Mouse (Mus musculus): ENCODE data around the gene Gm14214. TPM values are rescaled to one million over a fixed set of nuclear protein-coding genes. Genes with fewer than 3 reads are reported as not detected.

Gm14214 gene
- total and polyA plus RNA-seq, 2 experiments from 2014 or later: not detected

DNA sequence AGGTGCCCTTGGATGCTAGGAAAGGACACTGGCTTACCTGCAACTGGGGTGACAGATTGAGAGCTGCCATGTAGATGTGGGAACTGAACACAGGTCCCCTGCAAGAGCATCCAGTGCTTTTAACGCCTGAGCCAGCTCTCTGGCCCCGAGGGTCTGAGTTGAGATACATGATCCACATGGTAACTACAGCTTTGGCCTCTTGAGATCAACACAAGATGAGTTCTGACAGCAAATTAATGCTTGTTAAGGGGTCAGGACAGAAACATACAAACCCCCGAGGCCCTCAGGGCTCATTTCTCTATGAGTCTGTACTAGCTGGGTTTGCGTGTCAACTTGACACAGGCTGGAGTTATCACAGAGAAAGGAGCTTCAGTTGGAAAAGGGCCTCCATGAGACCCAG is 25.9 kb downstream of the Gm14214 start:
- Histone ChIP-seq H3K36me3 (ENCODE audit: insufficient read depth, low read length) (no peaks in the 10 kb centered on the region), H3K9ac (replicated peaks; ENCODE audit: low read length) (no peak overlapping the region), H3K4me2 (ENCODE audit: low read depth, low read length) (no peak overlapping the region), H3K4me3 (ENCODE audit: low read length) (no peak overlapping the region), H3K4me1 (ENCODE audit: insufficient read depth, low read length) (no peaks in the 10 kb centered on the region), H3K9me3 (ENCODE audit: low read length) (no peaks in the 10 kb centered on the region), H3K27me3 (ENCODE audit: insufficient read depth, low read length) (no peaks in the 10 kb centered on the region), H3K27ac (no peak overlapping the region)
- TF ChIP-seq CTCF (IDR thresholded peaks at IDR 0.05; ENCODE audit: low read depth): no peak
- ATAC-seq (no peak), DNase-seq (ENCODE audit: low spot score) (no peak)
- WGBS: 78% methylated on average over 4 of the region's 4 CpGs

DNA sequence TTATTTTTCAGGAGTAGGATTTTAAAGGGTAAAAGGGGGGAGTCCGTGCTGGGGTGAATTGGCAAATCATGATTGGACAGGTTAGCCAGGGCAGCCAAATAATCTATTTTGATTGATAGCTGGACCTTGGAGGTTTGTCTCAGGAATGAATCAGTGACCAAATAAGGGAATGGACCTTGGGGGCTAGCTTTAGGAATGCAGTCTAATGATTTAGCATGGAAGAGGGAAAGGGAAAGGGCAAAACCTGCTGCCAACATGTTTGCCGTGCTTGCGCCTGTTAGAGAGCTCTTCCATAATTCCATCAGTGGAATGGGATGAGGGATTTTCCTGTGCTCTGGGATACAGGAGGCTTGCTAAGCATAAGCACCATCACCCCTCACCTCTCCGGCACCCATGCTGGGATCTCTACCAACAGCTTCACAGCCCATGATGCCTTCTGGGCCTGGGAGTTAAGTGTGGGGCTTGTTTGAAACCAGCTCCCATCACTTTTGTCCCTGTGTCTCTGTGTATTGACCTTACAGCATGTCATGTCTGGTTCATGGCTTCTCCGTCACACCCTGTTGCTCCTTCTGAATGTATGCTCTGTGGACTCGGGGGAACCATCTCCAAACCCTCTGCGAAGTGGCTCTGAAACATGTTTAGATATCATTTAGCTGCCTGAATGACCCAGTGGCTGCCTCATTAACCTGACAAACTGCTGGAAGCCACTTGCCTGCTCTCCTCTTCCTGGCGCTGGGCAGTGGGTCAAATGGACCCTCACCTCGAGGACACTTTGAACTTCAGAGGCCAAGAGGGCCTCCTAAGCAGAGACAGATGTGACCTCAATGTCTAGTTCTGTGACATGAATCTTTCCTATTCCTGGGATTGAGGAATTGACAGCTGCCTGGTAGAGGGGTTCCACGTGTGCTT is 26.7 kb downstream of the Gm14214 start:
- Histone ChIP-seq H3K36me3 (ENCODE audit: insufficient read depth, low read length) (no peaks in the 10 kb centered on the region), H3K27me3 (ENCODE audit: insufficient read depth, low read length) (no peaks in the 10 kb centered on the region), H3K4me2 (ENCODE audit: low read depth, low read length) (no peak overlapping the region), H3K4me3 (ENCODE audit: low read length) (no peak overlapping the region), H3K4me1 (ENCODE audit: insufficient read depth, low read length) (no peaks in the 10 kb centered on the region), H3K27ac (no peak overlapping the region), H3K9me3 (ENCODE audit: low read length) (no peaks in the 10 kb centered on the region), H3K9ac (replicated peaks; ENCODE audit: low read length) (no peak overlapping the region)
- WGBS: 71% methylated on average over 10 of the region's 10 CpGs
- ATAC-seq (no peak), DNase-seq (ENCODE audit: low spot score) (no peak)
- TF ChIP-seq CTCF (IDR thresholded peaks at IDR 0.05; ENCODE audit: low read depth): no peak

DNA sequence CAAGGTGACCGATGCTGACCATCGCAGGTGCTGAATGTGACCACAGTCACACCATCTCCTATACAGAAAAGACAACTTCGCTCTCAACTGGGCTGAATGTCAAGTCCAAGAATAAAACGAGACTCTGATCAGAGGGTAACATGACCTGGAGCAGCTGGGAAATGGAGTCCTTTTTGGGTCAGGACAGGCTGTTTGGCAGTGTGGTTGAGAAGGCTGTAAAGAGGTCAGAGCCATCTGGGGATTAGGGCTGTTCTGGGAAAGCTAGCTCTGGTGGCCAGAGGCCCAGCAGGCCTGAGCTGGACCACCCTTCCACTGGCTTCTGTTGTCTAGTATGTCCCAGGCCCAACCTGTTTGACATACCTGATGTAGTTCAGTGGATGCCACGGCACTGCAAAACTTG is 31.2 kb downstream of the Gm14214 start:
- Histone ChIP-seq H3K9me3 (ENCODE audit: low read length) (no peaks in the 10 kb centered on the region), H3K9ac (replicated peaks; ENCODE audit: low read length) (no peak overlapping the region), H3K4me1 (ENCODE audit: insufficient read depth, low read length) (no peaks in the 10 kb centered on the region), H3K4me2 (ENCODE audit: low read depth, low read length) (no peak overlapping the region), H3K27me3 (ENCODE audit: insufficient read depth, low read length) (no peaks in the 10 kb centered on the region), H3K27ac (no peak overlapping the region), H3K4me3 (ENCODE audit: low read length) (no peak overlapping the region), H3K36me3 (ENCODE audit: insufficient read depth, low read length) (no peaks in the 10 kb centered on the region)
- 82% methylated on average over 5 of the region's 5 CpGs for WGBS
- no peak for TF ChIP-seq CTCF (IDR thresholded peaks at IDR 0.05; ENCODE audit: low read depth)
- no peak for DNase-seq (ENCODE audit: low spot score)
- no peak for ATAC-seq

DNA sequence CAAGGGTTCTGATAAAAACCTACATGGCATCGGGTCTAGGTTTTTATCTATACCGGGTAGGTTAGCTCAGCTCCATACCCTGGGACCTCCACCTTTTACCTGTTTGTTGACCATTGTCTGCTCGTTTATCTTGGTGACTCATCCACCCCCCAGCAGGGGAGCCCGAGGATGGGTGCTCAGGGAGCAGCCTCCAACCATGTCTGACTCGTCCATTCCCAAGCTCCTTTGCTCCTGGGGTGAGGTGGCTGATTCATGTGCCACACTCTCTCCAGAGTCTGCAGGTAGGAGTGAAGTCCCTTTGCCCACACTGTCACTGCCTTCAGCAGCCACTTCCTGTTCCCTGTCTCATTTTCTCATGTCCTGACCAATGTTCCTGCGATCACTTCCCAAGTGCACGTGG is 33.8 kb downstream of the Gm14214 start:
- no peak overlapping the region for H3K27ac ChIP-seq
- TF ChIP-seq CTCF (IDR thresholded peaks at IDR 0.05; ENCODE audit: low read depth): no peak
- 87% methylated on average over 7 of the region's 7 CpGs for WGBS
- DNase-seq (ENCODE audit: low spot score) (no peak), ATAC-seq (no peak)
- no peaks in the 10 kb centered on the region for H3K9me3 ChIP-seq (ENCODE audit: low read length)
- H3K4me1 ChIP-seq (ENCODE audit: insufficient read depth, low read length): no peaks in the 10 kb centered on the region
- no peak overlapping the region for H3K4me2 ChIP-seq (ENCODE audit: low read depth, low read length)
- H3K4me3 ChIP-seq (ENCODE audit: low read length): no peak overlapping the region
- no peaks in the 10 kb centered on the region for H3K27me3 ChIP-seq (ENCODE audit: insufficient read depth, low read length)
- no peak overlapping the region for H3K9ac ChIP-seq (replicated peaks; ENCODE audit: low read length)
- H3K36me3 ChIP-seq (ENCODE audit: insufficient read depth, low read length): no peaks in the 10 kb centered on the region

DNA sequence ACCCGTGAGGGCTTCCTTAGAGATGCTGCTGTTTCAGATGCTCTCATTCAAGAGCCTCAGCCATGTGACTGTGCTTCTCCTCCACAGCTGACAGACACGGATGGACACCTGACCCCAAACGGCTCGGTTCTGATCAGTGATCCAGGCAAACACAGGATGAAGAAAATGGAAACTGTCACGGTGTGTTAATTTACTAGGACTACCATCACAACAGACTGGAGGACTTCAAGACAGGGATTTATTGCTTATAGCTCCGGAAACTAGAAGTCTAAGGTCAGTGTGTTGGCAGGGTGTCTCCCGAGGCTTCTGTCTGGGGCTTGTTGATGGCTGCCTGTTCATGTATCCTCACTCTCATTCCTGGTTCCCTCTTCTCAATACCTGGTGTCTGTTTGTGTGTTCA is 34.4 kb downstream of the Gm14214 start:
- no peaks in the 10 kb centered on the region for H3K36me3 ChIP-seq (ENCODE audit: insufficient read depth, low read length)
- ATAC-seq: no peak
- no peak overlapping the region for H3K9ac ChIP-seq (replicated peaks; ENCODE audit: low read length)
- TF ChIP-seq CTCF (IDR thresholded peaks at IDR 0.05; ENCODE audit: low read depth): no peak
- DNase-seq (ENCODE audit: low spot score): no peak
- no peaks in the 10 kb centered on the region for H3K27me3 ChIP-seq (ENCODE audit: insufficient read depth, low read length)
- H3K4me1 ChIP-seq (ENCODE audit: insufficient read depth, low read length): no peaks in the 10 kb centered on the region
- no peak overlapping the region for H3K4me3 ChIP-seq (ENCODE audit: low read length)
- no peak overlapping the region for H3K4me2 ChIP-seq (ENCODE audit: low read depth, low read length)
- no peaks in the 10 kb centered on the region for H3K9me3 ChIP-seq (ENCODE audit: low read length)
- H3K27ac ChIP-seq: no peak overlapping the region
- WGBS: 48% methylated on average over 7 of the region's 7 CpGs

DNA sequence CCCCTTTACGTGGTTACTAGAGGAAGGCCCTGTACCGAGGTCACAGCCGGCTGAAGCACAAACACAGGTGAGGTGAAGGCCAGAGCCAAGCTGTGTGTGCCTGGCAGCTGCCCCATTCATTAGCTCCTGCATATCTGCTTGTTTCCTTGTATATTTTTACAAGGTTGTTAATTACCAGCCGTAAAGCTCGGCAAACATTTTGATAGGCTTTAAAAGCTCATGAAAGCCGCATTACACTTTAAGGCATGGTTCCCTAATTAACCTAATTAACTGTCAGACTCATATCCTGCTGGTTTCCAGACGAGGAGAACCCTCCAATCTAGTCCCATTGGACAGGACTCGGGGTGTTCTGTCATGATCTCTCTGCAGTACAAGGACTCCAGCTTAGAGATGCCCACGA is 34.9 kb downstream of the Gm14214 start:
- Histone ChIP-seq H3K27ac (no peak overlapping the region), H3K4me1 (ENCODE audit: insufficient read depth, low read length) (no peaks in the 10 kb centered on the region), H3K9me3 (ENCODE audit: low read length) (no peaks in the 10 kb centered on the region), H3K9ac (replicated peaks; ENCODE audit: low read length) (no peak overlapping the region), H3K36me3 (ENCODE audit: insufficient read depth, low read length) (no peaks in the 10 kb centered on the region), H3K27me3 (ENCODE audit: insufficient read depth, low read length) (no peaks in the 10 kb centered on the region), H3K4me2 (ENCODE audit: low read depth, low read length) (no peak overlapping the region), H3K4me3 (ENCODE audit: low read length) (no peak overlapping the region)
- ATAC-seq (no peak), DNase-seq (ENCODE audit: low spot score) (no peak)
- no peak for TF ChIP-seq CTCF (IDR thresholded peaks at IDR 0.05; ENCODE audit: low read depth)
- 54% methylated on average over 9 of the region's 9 CpGs for WGBS

DNA sequence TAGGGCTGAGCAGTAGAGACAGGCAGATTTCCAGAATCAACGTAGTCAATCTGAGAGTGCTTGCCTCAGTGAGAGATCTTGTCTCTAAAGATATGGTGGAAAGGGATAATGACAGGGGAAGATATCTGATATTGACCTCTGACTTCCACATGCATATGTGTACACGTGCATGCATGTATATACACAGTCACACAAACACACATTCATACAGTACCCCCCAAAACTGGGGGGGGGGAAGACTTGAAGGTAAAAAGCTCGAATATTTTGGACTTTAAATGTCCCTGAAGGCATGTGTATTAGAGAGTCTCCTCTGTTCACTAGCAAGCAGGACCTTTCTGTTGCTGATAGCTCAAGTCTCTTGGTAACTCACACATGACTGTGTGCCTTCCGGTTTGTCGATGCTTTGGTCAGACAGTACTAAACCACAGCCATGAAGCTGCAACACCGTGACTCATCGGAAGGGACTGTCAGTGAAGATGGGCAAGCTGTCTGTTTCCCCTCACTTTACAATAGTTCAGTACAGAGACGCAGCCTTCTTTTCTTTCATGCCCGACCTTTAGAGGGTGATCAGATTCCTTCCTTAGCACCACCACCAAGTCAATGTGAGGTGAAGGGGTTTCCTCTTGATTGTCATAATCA is 37.2 kb downstream of the Gm14214 start:
- no peak for ATAC-seq
- Histone ChIP-seq H3K27ac (no peak overlapping the region), H3K9ac (replicated peaks; ENCODE audit: low read length) (no peak overlapping the region), H3K9me3 (ENCODE audit: low read length) (no peaks in the 10 kb centered on the region), H3K36me3 (ENCODE audit: insufficient read depth, low read length) (no peaks in the 10 kb centered on the region), H3K4me1 (ENCODE audit: insufficient read depth, low read length) (no peaks in the 10 kb centered on the region), H3K4me3 (ENCODE audit: low read length) (no peak overlapping the region), H3K27me3 (ENCODE audit: insufficient read depth, low read length) (no peaks in the 10 kb centered on the region), H3K4me2 (ENCODE audit: low read depth, low read length) (no peak overlapping the region)
- no peak for TF ChIP-seq CTCF (IDR thresholded peaks at IDR 0.05; ENCODE audit: low read depth)
- DNase-seq (ENCODE audit: low spot score): no peak
- WGBS: 69% methylated on average over 9 of the region's 9 CpGs
